Mouse (Mus musculus) C2C12 (cell line): ENCODE data around the gene Flcn.

ENCODE experiments used
- CEBPB ChIP-seq: IDR thresholded peaks from one replicate; pipeline ENCODE4 v1.6.1; 2011; ENCODE audit warnings: low read depth, mild to moderate bottlenecking, control low read depth, moderate library complexity
- CTCF ChIP-seq: IDR thresholded peaks from one replicate; pipeline ENCODE4 v1.5.1; 2011; ENCODE audit not compliant: control insufficient read depth, insufficient read depth, insufficient read length
- MAX ChIP-seq: IDR thresholded peaks from one replicate; pipeline ENCODE4 v1.6.1; 2011; ENCODE audit warnings: mild to moderate bottlenecking, control low read depth
- MYOD1 ChIP-seq: IDR thresholded peaks from one replicate; pipeline ENCODE4 v1.6.1; 2011; ENCODE audit warnings: low read depth; ENCODE audit not compliant: control insufficient read depth, insufficient read length
- USF1 ChIP-seq: IDR thresholded peaks from one replicate; pipeline ENCODE4 v1.6.1; 2011; ENCODE audit warnings: low read depth, mild to moderate bottlenecking, control low read depth, moderate library complexity

GRCm38 (mm10) chr11:59743712-59744111, 66.1 kb downstream of the Flcn start:
- TF ChIP-seq CTCF (no peak), MAX (no peak), MYOD1 (no peak), USF1 (no peak), CEBPB (no peak)
